Mouse (Mus musculus): Measurements from ENCODE around the gene Fam53a. TPM values are rescaled to one million over a fixed set of nuclear protein-coding genes. Genes with fewer than 3 reads are reported as not detected.

The Fam53a gene
- polyA plus RNA-seq, 1 experiment from 2014 or later: 46.4 TPM

- 95% methylated on average over 13 of the region's 13 CpGs for WGBS
- H3K4me1 ChIP-seq: peaks cover 35% of the 10 kb centered on the region
- H3K9me3 ChIP-seq: no peaks in the 10 kb centered on the region
- no peak overlapping the region for H3K27ac ChIP-seq
- H3K36me3 ChIP-seq: peaks cover 17% of the 10 kb centered on the region
- no peak overlapping the region for H3K4me2 ChIP-seq (replicated peaks)
- ATAC-seq (ENCODE audit: low FRiP score, low read depth): no peak
- no peak overlapping the region for H3K4me3 ChIP-seq
- H3K9ac ChIP-seq: no peak overlapping the region
- no peaks in the 10 kb centered on the region for H3K27me3 ChIP-seq (replicated peaks)
Measured at GRCm38 (mm10) chr5:33654424-33654823, 25.0 kb upstream of the Fam53a start.

GRCm38 (mm10) chr5:33652783-33653173, 23.3 kb upstream of the Fam53a start:
- Histone ChIP-seq H3K9me3 (no peaks in the 10 kb centered on the region), H3K27me3 (replicated peaks) (no peaks in the 10 kb centered on the region), H3K36me3 (peaks cover 20% of the 10 kb centered on the region), H3K4me2 (replicated peaks) (peak overlapping the region; percentile 64), H3K4me3 (peak overlapping the region; percentile 59), H3K9ac (peak overlapping the region; percentile 49; the same call in 1 of the 2 replicates), H3K4me1 (peaks cover 25% of the 10 kb centered on the region), H3K27ac (no peak overlapping the region)
- peak; percentile 42 for ATAC-seq (ENCODE audit: low FRiP score, low read depth)
- 2% methylated on average over 9 of the region's 9 CpGs for WGBS

GRCm38 (mm10) chr5:33651921-33652782, 22.7 kb upstream of the Fam53a start, which contains the start of gene Slbp:
Slbp (minus strand) TSS chr5:33652574.
- Histone ChIP-seq H3K9me3 (no peaks in the 10 kb centered on the region), H3K9ac (peak within 1 kb of the TSS; percentile 71), H3K4me2 (replicated peaks) (peak within 1 kb of the TSS; percentile 64), H3K27me3 (replicated peaks) (no peaks in the 10 kb centered on the region), H3K4me1 (peaks cover 24% of the 10 kb centered on the region), H3K36me3 (peaks cover 26% of the 10 kb centered on the region), H3K27ac (peak within 1 kb of the TSS; percentile 90), H3K4me3 (peak within 1 kb of the TSS; percentile 59)
- WGBS: under 1% methylated on average over 82 of the region's 82 CpGs
- peak; percentile 96 for ATAC-seq (ENCODE audit: low FRiP score, low read depth)

GRCm38 (mm10) chr5:33651541-33651920, 22.1 kb upstream of the Fam53a start:
- Histone ChIP-seq H3K9ac (peak overlapping the region; percentile 71), H3K9me3 (no peaks in the 10 kb centered on the region), H3K4me2 (replicated peaks) (peak overlapping the region; percentile 64), H3K4me1 (peaks cover 18% of the 10 kb centered on the region), H3K36me3 (peaks cover 31% of the 10 kb centered on the region), H3K27ac (peak overlapping the region; percentile 90), H3K4me3 (peak overlapping the region; percentile 59), H3K27me3 (replicated peaks) (no peaks in the 10 kb centered on the region)
- WGBS: under 1% methylated on average over 11 of the region's 11 CpGs
- ATAC-seq (ENCODE audit: low FRiP score, low read depth): no peak; the same call in 1 of the 2 replicates

- H3K4me2 ChIP-seq (replicated peaks): peak overlapping the region; percentile 64
- H3K27me3 ChIP-seq (replicated peaks): no peaks in the 10 kb centered on the region
- peaks cover 15% of the 10 kb centered on the region for H3K4me1 ChIP-seq
- WGBS: 25% methylated on average over 2 of the region's 2 CpGs
- H3K9me3 ChIP-seq: no peaks in the 10 kb centered on the region
- peak overlapping the region; percentile 71 for H3K9ac ChIP-seq
- H3K27ac ChIP-seq: no peak overlapping the region
- H3K36me3 ChIP-seq: peaks cover 36% of the 10 kb centered on the region
- ATAC-seq (ENCODE audit: low FRiP score, low read depth): no peak
- H3K4me3 ChIP-seq: peak overlapping the region; percentile 59
Measured at GRCm38 (mm10) chr5:33651017-33651416, 21.6 kb upstream of the Fam53a start.

GRCm38 (mm10) chr5:33640652-33641051, 11.2 kb upstream of the Fam53a start:
- no peak overlapping the region for H3K4me3 ChIP-seq
- 50% methylated on average over 3 of the region's 3 CpGs for WGBS
- no peak overlapping the region for H3K9ac ChIP-seq
- no peak overlapping the region for H3K4me2 ChIP-seq (replicated peaks)
- ATAC-seq (ENCODE audit: low FRiP score, low read depth): no peak
- no peak overlapping the region for H3K27ac ChIP-seq
- H3K4me1 ChIP-seq: no peaks in the 10 kb centered on the region
- H3K27me3 ChIP-seq (replicated peaks): no peaks in the 10 kb centered on the region
- H3K36me3 ChIP-seq: peaks cover 54% of the 10 kb centered on the region
- no peaks in the 10 kb centered on the region for H3K9me3 ChIP-seq

GRCm38 (mm10) chr5:33638826-33639225, 9.4 kb upstream of the Fam53a start:
- WGBS: 66% methylated on average over 4 of the region's 4 CpGs
- peaks cover 41% of the 10 kb centered on the region for H3K36me3 ChIP-seq

GRCm38 (mm10) chr5:33637606-33638350, 8.3 kb upstream of the Fam53a start:
- Histone ChIP-seq H3K36me3 (peaks cover 30% of the 10 kb centered on the region), H3K27me3 (replicated peaks) (no peaks in the 10 kb centered on the region), H3K9ac (no peak overlapping the region), H3K27ac (no peak overlapping the region), H3K4me2 (replicated peaks) (no peak overlapping the region), H3K4me3 (no peak overlapping the region), H3K9me3 (no peaks in the 10 kb centered on the region), H3K4me1 (no peaks in the 10 kb centered on the region)
- no peak for ATAC-seq (ENCODE audit: low FRiP score, low read depth)
- 87% methylated on average over 3 of the region's 3 CpGs for WGBS

More at GRCm38 (mm10) chr5:33638826-33639225, 9.4 kb upstream of the Fam53a start:
- no peaks in the 10 kb centered on the region for H3K27me3 ChIP-seq (replicated peaks)
- no peak overlapping the region for H3K4me2 ChIP-seq (replicated peaks)
- no peaks in the 10 kb centered on the region for H3K4me1 ChIP-seq
- no peaks in the 10 kb centered on the region for H3K9me3 ChIP-seq
- no peak overlapping the region for H3K4me3 ChIP-seq
- H3K9ac ChIP-seq: no peak overlapping the region
- no peak overlapping the region for H3K27ac ChIP-seq
- ATAC-seq (ENCODE audit: low FRiP score, low read depth): no peak

GRCm38 (mm10) chr5:33635361-33635760, 5.9 kb upstream of the Fam53a start:
- WGBS: 91% methylated on average over 3 of the region's 3 CpGs

GRCm38 (mm10) chr5:33632526-33632925, 3.1 kb upstream of the Fam53a start:
- no peak overlapping the region for H3K27ac ChIP-seq
- peaks cover 19% of the 10 kb centered on the region for H3K4me1 ChIP-seq
- ATAC-seq (ENCODE audit: low FRiP score, low read depth): no peak
- no peak overlapping the region for H3K9ac ChIP-seq
- H3K9me3 ChIP-seq: no peaks in the 10 kb centered on the region
- H3K36me3 ChIP-seq: no peaks in the 10 kb centered on the region; the same call in 1 of the 2 replicates
- H3K4me3 ChIP-seq: no peak overlapping the region
- 97% methylated on average over 1 of the region's 1 CpGs for WGBS
- H3K27me3 ChIP-seq (replicated peaks): no peaks in the 10 kb centered on the region
- no peak overlapping the region for H3K4me2 ChIP-seq (replicated peaks)

More at GRCm38 (mm10) chr5:33635361-33635760, 5.9 kb upstream of the Fam53a start:
- H3K27me3 ChIP-seq (replicated peaks): no peaks in the 10 kb centered on the region
- H3K4me1 ChIP-seq: peaks cover 3% of the 10 kb centered on the region
- peaks cover 14% of the 10 kb centered on the region for H3K36me3 ChIP-seq
- H3K4me2 ChIP-seq (replicated peaks): no peak overlapping the region
- ATAC-seq (ENCODE audit: low FRiP score, low read depth): no peak
- no peak overlapping the region for H3K4me3 ChIP-seq
- H3K9me3 ChIP-seq: no peaks in the 10 kb centered on the region
- H3K9ac ChIP-seq: no peak overlapping the region
- no peak overlapping the region for H3K27ac ChIP-seq

- Histone ChIP-seq H3K4me2 (replicated peaks) (peak overlapping the region; percentile 81), H3K4me3 (peak overlapping the region; percentile 74; the same call in 1 of the 2 replicates)
- 75% methylated on average over 4 of the region's 4 CpGs for WGBS
Measured at GRCm38 (mm10) chr5:33630615-33631014, 1.2 kb upstream of the Fam53a start.

GRCm38 (mm10) chr5:33630061-33630460, 626 bp upstream of the Fam53a start:
- peak; percentile 29 for ATAC-seq (ENCODE audit: low FRiP score, low read depth)
- Histone ChIP-seq H3K36me3 (no peaks in the 10 kb centered on the region), H3K4me1 (peaks cover 19% of the 10 kb centered on the region), H3K27ac (no peak overlapping the region), H3K4me2 (replicated peaks) (peak overlapping the region; percentile 81), H3K9me3 (no peaks in the 10 kb centered on the region), H3K9ac (peak overlapping the region; percentile 57), H3K4me3 (peak overlapping the region; percentile 74), H3K27me3 (replicated peaks) (no peaks in the 10 kb centered on the region)
- WGBS: 5% methylated on average over 9 of the region's 9 CpGs

More at GRCm38 (mm10) chr5:33630615-33631014, 1.2 kb upstream of the Fam53a start:
- Histone ChIP-seq H3K27me3 (replicated peaks) (no peaks in the 10 kb centered on the region), H3K9me3 (no peaks in the 10 kb centered on the region), H3K36me3 (no peaks in the 10 kb centered on the region), H3K27ac (no peak overlapping the region), H3K9ac (0 out of 2 replicates have a peak overlapping the region, but pooled peaks have one; percentile 26), H3K4me1 (peaks cover 19% of the 10 kb centered on the region)
- ATAC-seq (ENCODE audit: low FRiP score, low read depth): no peak

All from neural tube, embryonic 12.5 days (tissue).